Mouse (Mus musculus) heart, postnatal 0 days (tissue): ENCODE results near the gene Elf3.

Experiments used
- CTCF ChIP-seq: IDR thresholded peaks from 2 replicates; pipeline ENCODE4 v1.5.1; 2016; ENCODE audit warnings: antibody characterized with exemption, control low read depth, low read depth
- EP300 ChIP-seq: IDR thresholded peaks from 2 replicates; pipeline ENCODE4 v1.6.1; 2016; ENCODE audit warnings: antibody characterized with exemption, low read depth

- TF ChIP-seq CTCF (no peak), EP300 (no peak)
These were observed 27.9 kb upstream of the Elf3 start for GRCm38 (mm10) chr1:135286311-135286710.
